Mouse (Mus musculus): Measurements from ENCODE around the gene Gm20518. TPM values are rescaled to one million over a fixed set of nuclear protein-coding genes. Genes with fewer than 3 reads are reported as not detected.

The Gm20518 gene
- polyA plus RNA-seq, 1 experiment = 0.08 TPM

- H3ac ChIP-seq (ENCODE audit: control insufficient read depth, insufficient read length) = peak overlapping the region; percentile 58
- peaks cover 48% of the 10 kb centered on the region for H3K79me2 ChIP-seq (ENCODE audit: control insufficient read depth, insufficient read depth)
- TF ChIP-seq POLR2AphosphoS2 (IDR thresholded peaks at IDR 0.05; ENCODE audit: insufficient read length, low read depth) = no peak
- no peak for TF ChIP-seq CEBPB (IDR thresholded peaks at IDR 0.05; ENCODE audit: insufficient read depth, poor library complexity, severe bottlenecking)
- TF ChIP-seq MYOG (IDR thresholded peaks at IDR 0.05; ENCODE audit: control insufficient read depth in 1 of 3, insufficient read depth in 1 of 3, insufficient read length in 2 of 3, low read depth in 2 of 3) = no peak
- no peak for TF ChIP-seq USF1 (IDR thresholded peaks at IDR 0.05; ENCODE audit: low read depth)
- no peak for TF ChIP-seq TCF12 (IDR thresholded peaks at IDR 0.05; ENCODE audit: insufficient read depth, poor library complexity, severe bottlenecking)
- no peak for TF ChIP-seq SRF (IDR thresholded peaks at IDR 0.05; ENCODE audit: control insufficient read depth, insufficient read length, low read depth)
- TF ChIP-seq REST (IDR thresholded peaks at IDR 0.05; ENCODE audit: insufficient read depth, insufficient read length) = no peak
- no peak for TF ChIP-seq MYOD1 (IDR thresholded peaks at IDR 0.05; ENCODE audit: control insufficient read depth in 1 of 3, insufficient read length in 2 of 3, low read depth in 2 of 3)
- TF ChIP-seq TCF3 (IDR thresholded peaks at IDR 0.05; ENCODE audit: insufficient read length, low read depth) = no peak
- TF ChIP-seq E2F4 (IDR thresholded peaks at IDR 0.05; ENCODE audit: insufficient read depth) = no peak
- no peak for TF ChIP-seq POLR2A (IDR thresholded peaks at IDR 0.05; ENCODE audit: insufficient read length, low read depth)
- no peak for TF ChIP-seq MAX (IDR thresholded peaks at IDR 0.05; ENCODE audit: low read depth)
- peak overlapping the region; percentile 97 for H3K4me2 ChIP-seq (ENCODE audit: low read depth)
- peak overlapping the region; percentile 65 for H3K4me3 ChIP-seq
- H3K36me3 ChIP-seq (ENCODE audit: control insufficient read depth, insufficient read depth) = no peaks in the 10 kb centered on the region
- H3K27me3 ChIP-seq (ENCODE audit: control insufficient read depth, insufficient read depth, insufficient read length) = no peaks in the 10 kb centered on the region
Observed at GRCm38 (mm10) chr16:17890342-17890727, 1.1 kb downstream of the Gm20518 start.

- Histone ChIP-seq H3K4me2 (ENCODE audit: low read depth) (peak overlapping the region; percentile 97), H3ac (ENCODE audit: control insufficient read depth, insufficient read length) (no peak overlapping the region), H3K4me3 (peak overlapping the region; percentile 65), H3K27me3 (ENCODE audit: control insufficient read depth, insufficient read depth, insufficient read length) (no peaks in the 10 kb centered on the region), H3K36me3 (ENCODE audit: control insufficient read depth, insufficient read depth) (no peaks in the 10 kb centered on the region), H3K79me2 (ENCODE audit: control insufficient read depth, insufficient read depth) (peaks cover 53% of the 10 kb centered on the region)
- TF ChIP-seq POLR2AphosphoS2 (IDR thresholded peaks at IDR 0.05; ENCODE audit: insufficient read length, low read depth) = no peak
- TF ChIP-seq MYOG (IDR thresholded peaks at IDR 0.05; ENCODE audit: control insufficient read depth in 1 of 3, insufficient read depth in 1 of 3, insufficient read length in 2 of 3, low read depth in 2 of 3) = no peak
- TF ChIP-seq POLR2A (IDR thresholded peaks at IDR 0.05; ENCODE audit: insufficient read length, low read depth) = no peak
- TF ChIP-seq CEBPB (IDR thresholded peaks at IDR 0.05; ENCODE audit: insufficient read depth, poor library complexity, severe bottlenecking) = no peak
- TF ChIP-seq MAX (IDR thresholded peaks at IDR 0.05; ENCODE audit: low read depth) = no peak
- TF ChIP-seq TCF3 (IDR thresholded peaks at IDR 0.05; ENCODE audit: insufficient read length, low read depth) = no peak
- no peak for TF ChIP-seq MYOD1 (IDR thresholded peaks at IDR 0.05; ENCODE audit: control insufficient read depth in 1 of 3, insufficient read length in 2 of 3, low read depth in 2 of 3)
- TF ChIP-seq SRF (IDR thresholded peaks at IDR 0.05; ENCODE audit: control insufficient read depth, insufficient read length, low read depth) = no peak
- no peak for TF ChIP-seq USF1 (IDR thresholded peaks at IDR 0.05; ENCODE audit: low read depth)
- no peak for TF ChIP-seq E2F4 (IDR thresholded peaks at IDR 0.05; ENCODE audit: insufficient read depth)
Observed at GRCm38 (mm10) chr16:17889689-17890341, 1.7 kb downstream of the Gm20518 start.

GRCm38 (mm10) chr16:17884116-17884515, 7.4 kb downstream of the Gm20518 start:
- peaks cover 92% of the 10 kb centered on the region for H3K79me2 ChIP-seq (ENCODE audit: control insufficient read depth, insufficient read depth)
- no peak overlapping the region for H3K4me3 ChIP-seq
- no peaks in the 10 kb centered on the region for H3K27me3 ChIP-seq (ENCODE audit: control insufficient read depth, insufficient read depth, insufficient read length)
- no peak overlapping the region for H3K4me2 ChIP-seq (ENCODE audit: low read depth)
- H3ac ChIP-seq (ENCODE audit: control insufficient read depth, insufficient read length) = no peak overlapping the region
- no peaks in the 10 kb centered on the region for H3K36me3 ChIP-seq (ENCODE audit: control insufficient read depth, insufficient read depth)
- TF ChIP-seq TCF12 (IDR thresholded peaks at IDR 0.05; ENCODE audit: insufficient read depth, poor library complexity, severe bottlenecking) (no peak), TCF3 (IDR thresholded peaks at IDR 0.05; ENCODE audit: insufficient read length, low read depth) (no peak), POLR2AphosphoS2 (IDR thresholded peaks at IDR 0.05; ENCODE audit: insufficient read length, low read depth) (no peak), MYOG (IDR thresholded peaks at IDR 0.05; ENCODE audit: control insufficient read depth in 1 of 3, insufficient read depth in 1 of 3, insufficient read length in 2 of 3, low read depth in 2 of 3) (no peak), MYOD1 (IDR thresholded peaks at IDR 0.05; ENCODE audit: control insufficient read depth in 1 of 3, insufficient read length in 2 of 3, low read depth in 2 of 3) (no peak), CEBPB (IDR thresholded peaks at IDR 0.05; ENCODE audit: insufficient read depth, poor library complexity, severe bottlenecking) (no peak), POLR2A (IDR thresholded peaks at IDR 0.05; ENCODE audit: insufficient read length, low read depth) (no peak), SRF (IDR thresholded peaks at IDR 0.05; ENCODE audit: control insufficient read depth, insufficient read length, low read depth) (no peak), USF1 (IDR thresholded peaks at IDR 0.05; ENCODE audit: low read depth) (no peak), MAX (IDR thresholded peaks at IDR 0.05; ENCODE audit: low read depth) (no peak), E2F4 (IDR thresholded peaks at IDR 0.05; ENCODE audit: insufficient read depth) (no peak), REST (IDR thresholded peaks at IDR 0.05; ENCODE audit: insufficient read depth, insufficient read length) (no peak)

- TF ChIP-seq USF1 (IDR thresholded peaks at IDR 0.05; ENCODE audit: low read depth) = no peak
- TF ChIP-seq REST (IDR thresholded peaks at IDR 0.05; ENCODE audit: insufficient read depth, insufficient read length) = no peak
- TF ChIP-seq MYOD1 (IDR thresholded peaks at IDR 0.05; ENCODE audit: control insufficient read depth in 1 of 3, insufficient read length in 2 of 3, low read depth in 2 of 3) = no peak
- no peak for TF ChIP-seq E2F4 (IDR thresholded peaks at IDR 0.05; ENCODE audit: insufficient read depth)
- TF ChIP-seq POLR2A (IDR thresholded peaks at IDR 0.05; ENCODE audit: insufficient read length, low read depth) = no peak
- TF ChIP-seq MYOG (IDR thresholded peaks at IDR 0.05; ENCODE audit: control insufficient read depth in 1 of 3, insufficient read depth in 1 of 3, insufficient read length in 2 of 3, low read depth in 2 of 3) = no peak
- TF ChIP-seq MAX (IDR thresholded peaks at IDR 0.05; ENCODE audit: low read depth) = no peak
- TF ChIP-seq TCF12 (IDR thresholded peaks at IDR 0.05; ENCODE audit: insufficient read depth, poor library complexity, severe bottlenecking) = no peak
- TF ChIP-seq POLR2AphosphoS2 (IDR thresholded peaks at IDR 0.05; ENCODE audit: insufficient read length, low read depth) = no peak
- no peak for TF ChIP-seq SRF (IDR thresholded peaks at IDR 0.05; ENCODE audit: control insufficient read depth, insufficient read length, low read depth)
- no peak for TF ChIP-seq TCF3 (IDR thresholded peaks at IDR 0.05; ENCODE audit: insufficient read length, low read depth)
- TF ChIP-seq CEBPB (IDR thresholded peaks at IDR 0.05; ENCODE audit: insufficient read depth, poor library complexity, severe bottlenecking) = no peak
- Histone ChIP-seq H3K27me3 (ENCODE audit: control insufficient read depth, insufficient read depth, insufficient read length) (no peaks in the 10 kb centered on the region), H3K4me2 (ENCODE audit: low read depth) (no peak overlapping the region), H3K79me2 (ENCODE audit: control insufficient read depth, insufficient read depth) (peaks cover 100% of the 10 kb centered on the region), H3K4me3 (no peak overlapping the region), H3K36me3 (ENCODE audit: control insufficient read depth, insufficient read depth) (no peaks in the 10 kb centered on the region), H3ac (ENCODE audit: control insufficient read depth, insufficient read length) (no peak overlapping the region)
Observed at GRCm38 (mm10) chr16:17882196-17882595, 9.3 kb downstream of the Gm20518 start.
